Mouse (Mus musculus) R1 (cell line): Measurements from ENCODE around the gene Plekhg1.
A peak's percentile ranks its signal among the peaks of the same experiment; 100 is the strongest.

ENCODE experiments used
- DNase-seq: peaks from one replicate; pipeline ENCODE4 v3.0.0-alpha.2; 2018; ENCODE audit warnings: low read depth, low spot score

The Plekhg1 gene

DNA sequence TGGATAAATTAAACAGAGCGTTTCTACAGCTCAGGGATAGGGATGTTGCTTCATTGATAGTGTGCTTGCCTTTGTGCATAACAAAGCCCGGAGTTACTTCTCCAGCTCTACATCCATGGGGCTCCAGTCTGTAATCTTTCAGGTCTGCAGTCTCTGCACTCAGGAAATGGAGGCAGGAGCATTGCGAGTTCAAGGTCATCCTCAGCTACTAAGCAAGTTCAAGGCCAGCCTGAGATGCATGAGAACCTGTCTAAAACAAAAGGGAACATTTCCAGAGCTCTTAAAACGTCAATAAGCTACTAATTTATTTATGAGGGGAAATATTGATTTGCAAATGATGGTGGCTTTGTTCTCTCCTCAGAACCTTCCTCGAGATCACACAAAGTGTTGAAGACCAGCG, 209.1 kb downstream of the Plekhg1 start:
- peak; percentile 91 for DNase-seq

DNA sequence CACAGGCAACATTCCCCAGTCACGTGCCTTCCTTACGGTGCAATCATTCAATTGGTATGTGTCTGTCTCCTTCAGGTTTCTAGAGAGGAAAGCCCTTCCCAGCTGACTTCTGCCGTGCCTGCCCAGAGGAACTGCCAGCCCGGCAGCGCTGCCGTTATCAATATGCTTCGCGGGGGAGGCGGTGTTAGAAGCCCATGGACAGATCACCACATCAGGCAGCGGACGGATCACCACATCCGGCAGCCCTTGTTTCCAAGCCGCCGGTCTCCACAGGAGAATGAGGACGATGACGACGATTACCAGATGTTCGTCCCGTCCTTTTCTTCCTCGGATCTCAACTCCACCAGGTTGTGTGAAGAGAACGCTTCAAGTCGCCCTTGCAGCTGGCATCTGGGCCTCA, 216.3 kb downstream of the Plekhg1 start:
- DNase-seq, result peak; percentile 38

DNA sequence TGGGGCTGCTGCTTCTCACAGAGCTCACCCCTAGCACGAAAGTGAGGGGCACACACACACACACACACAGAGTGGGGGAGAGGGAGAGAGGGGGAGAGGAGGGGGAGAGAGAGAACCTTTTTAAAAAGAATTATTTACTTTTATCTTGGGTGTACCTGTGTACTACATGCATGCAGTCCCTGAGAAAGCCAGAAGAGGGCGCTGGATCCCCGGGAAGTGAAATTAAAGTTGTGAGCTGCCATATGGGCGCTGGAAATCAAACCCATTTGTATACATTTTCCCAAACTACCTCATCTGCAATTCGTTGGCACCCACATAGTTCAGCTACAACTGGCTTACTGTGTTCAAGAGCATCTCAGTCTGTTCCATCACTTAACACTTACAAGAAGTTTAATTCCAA, 218.4 kb downstream of the Plekhg1 start:
- peak; percentile 72 for DNase-seq

DNA sequence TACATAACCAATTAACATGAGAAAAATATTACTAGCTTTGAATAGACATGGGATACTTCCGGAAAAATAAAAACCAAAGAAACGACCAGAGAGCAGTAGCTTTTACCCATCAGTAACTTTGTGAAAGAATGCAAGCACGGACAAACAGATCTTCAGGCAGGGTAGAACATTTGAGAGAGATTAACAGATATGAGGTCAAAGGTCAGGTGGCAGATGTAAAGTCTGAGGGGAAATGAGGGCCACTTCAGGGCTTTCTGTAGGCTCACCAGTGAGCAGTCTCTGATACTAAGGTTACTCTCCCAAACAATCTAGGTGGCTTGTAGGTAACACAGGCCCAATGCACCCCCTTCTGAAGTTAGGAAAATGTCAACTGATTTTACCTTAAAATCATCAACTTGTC, 228.9 kb downstream of the Plekhg1 start:
- DNase-seq, result no peak

DNA sequence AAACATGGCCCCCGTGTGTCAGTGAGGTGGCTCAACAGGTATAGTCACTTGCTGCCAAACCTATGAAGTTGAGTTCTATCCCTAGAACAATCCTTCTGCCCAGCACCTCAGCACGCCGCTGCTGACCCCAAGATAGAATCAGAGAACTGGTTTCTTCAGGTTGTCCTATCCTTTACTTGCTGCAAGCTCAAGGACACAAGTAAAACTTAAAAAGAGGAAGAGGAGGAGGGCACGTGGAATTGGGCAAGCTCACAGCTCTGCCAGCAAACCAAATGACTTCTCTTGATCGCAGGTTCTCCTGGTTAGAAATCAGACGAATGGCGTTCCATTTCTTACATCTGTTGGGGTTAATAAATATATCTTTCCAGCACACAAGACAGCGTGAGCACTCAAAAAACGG, 232.1 kb downstream of the Plekhg1 start:
- DNase-seq, result no peak

DNA sequence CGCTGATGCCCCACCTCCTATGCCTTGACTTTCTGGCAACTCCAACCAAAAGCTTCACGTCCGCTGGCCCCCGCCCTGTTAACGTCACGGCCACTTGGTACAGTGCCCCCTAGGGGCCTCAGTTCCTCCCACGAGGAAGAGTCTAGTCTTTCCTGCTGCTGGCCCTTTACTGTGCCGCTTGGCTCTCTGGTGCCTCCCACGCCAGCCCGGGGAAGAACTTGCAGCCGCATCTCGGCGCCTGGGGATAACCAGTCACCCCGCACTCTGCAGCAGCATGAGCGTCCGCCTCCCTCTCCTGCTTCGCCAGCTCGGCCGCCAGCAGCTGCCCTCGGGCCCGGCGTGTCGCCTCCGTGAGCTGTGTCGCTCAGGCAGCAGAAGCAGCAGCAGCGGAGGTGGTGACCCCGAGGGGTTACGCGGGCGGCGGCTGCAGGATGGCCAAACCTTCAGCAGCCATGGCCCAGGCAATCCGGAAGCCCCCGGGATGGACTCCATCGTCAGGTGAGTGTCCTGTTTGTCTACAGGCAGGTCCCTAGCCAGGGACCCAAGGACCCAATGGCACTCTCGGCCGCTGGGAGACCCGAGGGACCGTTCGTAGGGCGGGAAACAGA, 232.9 kb downstream of the Plekhg1 start, which contains the start of gene Mthfd1l:
TSS of gene Mthfd1l (plus strand) at position 138 of the 608 bp plus-strand sequence.
- peak; percentile 94 for DNase-seq

DNA sequence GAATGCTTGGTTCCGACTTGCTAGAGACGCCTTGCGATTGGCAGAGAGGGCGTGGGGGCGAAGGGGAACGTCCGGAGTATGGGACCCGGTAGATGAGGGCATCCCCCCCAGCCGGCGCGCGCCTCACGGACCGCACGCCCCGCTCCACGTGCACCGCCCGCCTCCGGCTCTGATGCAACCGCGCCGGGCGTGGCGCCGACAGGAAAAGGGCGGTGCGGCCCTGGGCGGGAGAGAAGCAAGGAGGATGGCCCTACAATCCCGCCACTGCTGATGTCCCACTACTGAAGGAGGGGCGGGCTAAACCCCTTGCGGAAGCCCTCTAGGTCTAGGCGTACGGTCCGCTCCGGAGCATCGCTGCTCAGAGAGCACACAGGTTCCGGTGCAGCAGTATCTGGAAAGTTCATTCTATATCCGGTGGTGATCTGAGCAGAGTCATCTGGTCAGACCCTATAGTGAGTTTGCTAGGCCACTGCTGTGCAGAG, 233.5 kb downstream of the Plekhg1 start:
- DNase-seq, result peak; percentile 94

DNA sequence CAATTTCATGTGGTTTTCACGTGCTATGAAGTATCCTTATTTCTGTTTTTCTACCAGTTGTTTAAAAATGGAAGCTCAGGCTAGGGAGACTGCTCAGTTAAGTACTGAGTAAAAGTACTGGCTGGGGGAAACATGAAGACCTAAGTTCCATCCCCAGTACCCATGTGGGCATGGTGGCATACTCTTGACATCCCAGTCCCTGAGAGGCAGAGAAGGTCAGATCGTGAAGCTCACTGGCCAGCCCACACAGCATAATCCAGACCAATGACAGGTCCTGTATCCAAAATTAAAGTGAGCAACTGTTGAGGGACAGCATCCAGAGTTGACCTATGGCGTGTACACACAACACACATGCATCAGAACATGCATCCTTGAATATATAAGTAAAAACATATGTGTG, 234.2 kb downstream of the Plekhg1 start:
- no peak for DNase-seq

DNA sequence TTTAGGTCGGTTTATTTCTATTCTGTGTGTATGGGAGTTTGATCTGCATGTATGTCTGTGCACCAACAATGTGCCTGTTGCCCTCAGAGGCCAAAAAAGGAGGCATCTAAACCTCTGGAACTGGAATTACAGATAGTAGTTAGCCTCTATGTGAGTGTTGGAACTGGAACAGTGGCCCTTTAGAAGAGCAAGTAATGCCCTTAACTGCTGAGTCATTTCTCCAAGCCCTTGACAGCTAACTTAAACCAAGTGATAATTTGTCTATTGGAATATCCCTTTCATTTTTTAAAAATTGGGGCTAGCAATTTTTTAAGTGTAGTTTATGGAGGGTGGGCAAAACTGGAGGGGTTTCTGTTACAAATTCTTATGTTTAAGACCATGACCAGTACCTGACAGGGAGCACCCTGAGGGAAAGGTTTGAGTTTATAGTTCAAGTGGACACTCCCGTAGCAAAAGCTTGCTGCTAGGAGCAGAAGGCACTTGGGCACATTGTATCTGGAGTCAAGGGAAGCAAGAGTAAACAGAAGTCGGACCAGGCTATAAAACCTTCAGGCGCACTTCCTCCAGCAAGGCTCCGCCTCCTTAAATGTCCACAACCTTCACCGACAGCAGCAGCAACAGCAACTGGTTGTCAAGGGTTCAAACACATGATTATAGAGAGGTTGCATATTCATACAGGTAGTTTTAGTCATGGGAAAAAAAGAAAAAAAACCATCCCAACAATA, 235.9 kb downstream of the Plekhg1 start:
- DNase-seq, result peak; percentile 36

DNA sequence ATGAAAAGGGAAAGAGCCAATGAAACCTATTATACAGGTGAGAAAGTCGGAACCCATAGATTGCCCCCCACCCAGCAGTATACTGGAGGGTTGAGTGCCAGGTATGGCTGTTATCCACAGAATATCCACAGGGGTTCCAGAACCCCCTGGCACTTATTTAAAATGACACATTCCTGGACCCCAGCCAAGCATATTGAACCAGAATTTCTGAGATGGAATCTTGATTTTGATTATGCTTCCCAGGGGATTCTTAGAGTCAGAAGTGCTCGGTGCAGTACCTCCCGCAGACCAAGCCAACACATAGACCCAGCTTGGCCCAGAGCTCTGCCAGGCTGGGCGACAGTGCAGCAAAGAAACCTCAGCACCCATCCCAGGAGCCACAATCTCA, 236.5 kb downstream of the Plekhg1 start:
- DNase-seq, result no peak

DNA sequence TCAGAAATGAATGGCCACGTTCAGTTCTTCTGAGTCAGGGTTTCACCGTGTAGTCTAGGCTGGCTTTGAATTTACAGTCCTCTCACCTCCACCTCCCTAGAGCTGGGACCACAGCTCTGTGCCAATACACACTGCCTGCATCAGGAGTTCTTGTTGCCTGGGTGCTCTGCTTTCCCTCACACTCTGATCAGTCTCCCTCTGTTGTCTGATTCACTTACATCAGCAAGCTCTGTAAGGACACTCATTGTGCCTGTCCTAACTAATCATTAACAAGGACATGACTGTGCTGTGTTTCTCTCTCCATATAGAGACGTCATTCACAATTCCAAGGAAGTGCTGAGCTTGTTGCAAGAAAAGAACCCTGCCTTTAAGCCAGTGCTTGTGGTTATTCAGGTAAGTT, 238.2 kb downstream of the Plekhg1 start:
- DNase-seq, result no peak

DNA sequence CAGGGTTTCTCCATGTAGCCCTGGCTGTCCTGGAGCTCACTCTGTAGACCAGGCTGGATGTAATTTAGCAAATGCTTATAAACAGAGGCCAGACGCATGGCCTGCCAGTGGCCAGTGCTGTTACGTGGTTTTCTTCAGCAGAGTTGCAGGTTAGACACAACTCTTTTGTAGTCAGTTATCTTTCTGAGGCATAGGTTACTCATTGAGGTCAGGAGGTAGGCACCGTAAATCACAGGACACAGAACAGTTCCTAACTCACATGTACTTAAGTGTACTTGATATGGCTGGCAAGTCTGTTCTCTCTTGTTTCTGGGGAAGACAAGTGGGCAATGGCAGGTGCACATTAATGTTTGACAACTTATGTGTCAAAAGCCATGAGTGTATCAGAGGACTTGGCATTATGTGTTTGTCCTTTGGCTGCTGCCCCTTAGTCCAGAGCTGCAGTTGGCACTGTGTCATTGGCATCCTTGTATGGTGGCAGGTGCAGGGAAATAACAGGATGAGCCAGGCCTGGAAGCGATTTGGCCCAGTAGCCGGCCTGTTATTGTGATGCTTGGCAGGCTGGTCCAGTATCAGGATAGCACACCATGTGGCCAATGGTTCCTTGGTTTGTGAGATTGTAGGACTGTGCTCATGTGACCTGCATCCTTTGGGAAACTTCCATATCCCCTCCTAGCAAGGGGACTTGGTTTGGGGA, 238.8 kb downstream of the Plekhg1 start:
- no peak for DNase-seq

DNA sequence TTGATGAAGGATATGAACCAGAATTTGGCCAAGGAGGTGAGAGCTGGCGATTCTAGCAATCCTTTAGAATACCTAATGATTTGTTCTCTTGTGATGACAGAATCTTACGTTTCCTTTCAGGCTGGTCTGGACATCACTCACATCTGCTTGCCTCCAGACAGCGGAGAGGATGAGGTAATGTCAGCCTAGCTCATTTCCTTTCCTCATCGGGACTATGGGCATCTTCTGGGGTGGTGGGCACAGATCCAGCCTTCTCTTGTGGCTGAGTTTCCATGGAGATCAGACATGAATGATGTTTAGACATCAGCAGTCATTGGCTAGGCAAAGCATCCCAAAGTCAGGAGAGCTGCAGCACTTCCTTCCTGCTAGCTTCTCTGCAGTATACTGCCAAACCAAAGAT, 240.1 kb downstream of the Plekhg1 start:
- no peak for DNase-seq

DNA sequence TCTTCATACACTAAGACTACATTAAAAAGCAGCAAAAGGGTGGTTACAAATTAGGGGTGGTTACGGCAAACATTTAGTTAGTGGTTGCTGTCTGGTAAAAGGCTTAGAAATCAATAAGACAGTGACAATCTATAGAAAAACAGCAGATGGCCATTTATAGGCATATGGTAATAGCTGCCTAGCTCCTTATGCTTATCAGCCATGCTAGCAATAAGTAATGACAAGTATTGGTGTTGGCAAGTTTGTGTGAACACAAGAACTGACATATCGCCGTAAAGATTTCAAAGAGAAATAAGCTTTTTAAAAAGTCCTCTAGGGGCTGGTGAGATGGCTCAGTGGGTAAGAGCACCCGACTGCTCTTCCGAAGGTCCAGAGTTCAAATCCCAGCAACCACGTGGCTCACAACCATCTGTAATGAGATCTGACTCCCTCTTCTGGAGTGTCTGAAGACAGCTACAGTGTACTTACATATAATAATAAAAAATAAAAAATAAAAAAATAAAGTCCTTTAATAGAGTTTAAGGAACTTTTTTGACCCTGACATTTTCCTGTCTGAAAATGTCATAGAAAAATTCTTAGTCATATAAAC, 250.2 kb downstream of the Plekhg1 start:
- DNase-seq, result no peak

DNA sequence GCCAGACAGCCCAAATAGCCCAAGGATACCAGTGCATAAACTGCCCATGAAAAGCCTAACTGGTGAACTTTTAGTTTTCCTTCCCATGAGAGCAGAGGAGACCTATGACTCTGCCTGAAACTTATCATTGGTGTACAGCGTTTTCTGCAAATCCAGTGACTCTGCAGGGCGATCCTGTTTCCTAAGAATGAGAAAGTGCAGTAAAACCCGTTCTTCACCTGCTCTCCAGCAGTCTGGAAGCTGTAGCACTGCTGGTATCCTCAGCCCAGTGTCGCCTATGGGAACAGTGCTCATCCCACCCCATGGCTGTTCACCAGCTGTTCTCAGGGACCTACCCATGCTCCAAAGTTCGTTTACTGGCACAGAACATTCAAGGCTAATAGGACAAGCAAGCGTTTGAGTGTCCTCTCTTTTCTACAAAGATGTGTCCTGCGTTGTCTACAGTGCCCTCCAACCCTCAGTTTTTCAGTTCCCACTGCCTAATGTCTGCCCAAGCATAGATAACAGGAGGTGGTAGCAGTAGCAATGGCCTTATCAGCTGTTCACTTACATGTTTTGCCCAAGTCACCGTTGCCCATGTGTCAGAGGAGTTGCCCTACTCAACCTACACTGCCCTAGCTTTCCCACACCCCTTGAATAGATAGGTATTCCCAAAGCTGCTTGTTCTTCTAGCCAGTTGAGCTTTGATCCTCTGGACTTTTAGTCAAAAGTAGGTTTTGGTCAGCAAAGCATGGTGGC, 253.4 kb downstream of the Plekhg1 start:
- no peak for DNase-seq

DNA sequence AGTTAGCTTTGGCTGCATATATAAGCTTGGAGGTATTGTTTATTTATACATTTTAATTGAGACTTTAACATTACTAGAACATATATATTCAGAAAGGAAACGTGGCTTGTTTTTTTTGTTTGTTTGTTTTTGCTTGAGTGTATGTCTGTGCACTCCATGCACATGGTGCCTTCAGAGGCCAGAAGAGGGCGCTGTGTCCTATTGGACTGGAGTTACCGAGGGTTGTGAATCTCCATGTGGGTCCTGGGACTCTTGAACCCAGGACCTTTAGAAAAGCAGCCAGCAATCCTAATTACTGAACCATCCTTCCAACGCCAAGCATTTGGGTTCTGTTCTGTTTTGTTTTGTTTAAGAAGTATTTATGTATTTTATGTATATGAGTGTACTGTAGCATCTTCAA, 255.1 kb downstream of the Plekhg1 start:
- DNase-seq, result peak; percentile 72

DNA sequence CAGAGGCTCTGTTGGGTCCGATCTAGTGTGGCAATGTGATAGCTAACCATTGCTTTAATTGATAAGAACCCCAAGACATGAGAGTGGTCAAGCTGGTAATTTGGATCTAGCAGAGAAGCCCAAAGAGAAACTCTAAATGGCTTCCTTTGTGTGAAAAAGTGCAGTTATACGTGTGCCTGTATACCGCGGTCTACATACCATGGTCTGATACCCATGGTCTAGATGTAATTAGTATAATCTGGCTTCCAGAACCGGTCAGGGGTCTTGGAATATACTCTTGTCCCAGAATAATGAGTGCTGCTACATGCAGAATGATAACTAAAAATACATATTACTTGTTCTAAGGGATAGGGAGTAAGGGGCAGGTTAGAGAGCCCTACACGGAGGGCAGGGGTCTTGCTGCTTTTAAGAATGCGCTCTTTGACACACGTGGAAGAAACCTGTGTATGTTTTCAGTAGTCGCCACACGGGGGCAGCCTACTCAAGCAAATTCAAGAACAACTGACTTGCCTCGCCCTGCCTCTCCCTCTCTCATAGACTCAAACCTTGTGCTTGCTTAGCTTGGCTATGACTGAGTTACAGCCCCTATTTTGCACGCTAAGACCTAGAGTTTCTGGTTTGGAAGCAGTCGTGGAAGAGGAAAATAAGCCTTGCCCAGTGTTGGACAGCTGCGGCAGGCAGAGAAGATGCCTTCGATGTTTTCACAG, 256.2 kb downstream of the Plekhg1 start:
- DNase-seq, result peak; percentile 92

DNA sequence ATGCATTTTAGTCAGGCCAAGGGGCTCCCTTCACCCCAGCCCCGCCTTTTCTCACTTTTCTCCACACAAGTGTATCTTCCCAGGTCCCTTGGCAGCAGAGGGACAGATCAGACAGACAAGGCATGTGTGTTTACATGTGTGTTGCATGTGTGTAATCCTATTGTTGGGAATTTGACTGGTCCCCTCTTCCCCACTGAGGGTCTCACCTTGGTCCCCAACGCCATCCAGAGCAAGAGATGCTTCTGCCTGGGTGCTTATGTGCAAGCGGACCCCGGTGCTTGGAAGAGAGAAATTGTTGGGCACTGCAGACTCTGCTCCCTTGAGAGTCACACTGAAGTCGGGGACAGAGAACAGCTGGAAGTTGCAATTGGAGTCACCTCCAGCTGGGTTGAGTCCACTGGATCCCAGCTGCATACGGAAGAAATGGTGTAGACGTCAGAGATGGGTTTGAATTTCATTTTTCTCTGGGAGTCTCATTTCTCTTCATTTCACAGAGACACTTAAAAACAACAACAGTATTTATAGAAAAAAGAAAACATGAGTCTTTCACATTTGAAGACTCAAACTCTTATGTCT, 257.8 kb downstream of the Plekhg1 start:
- DNase-seq, result no peak

DNA sequence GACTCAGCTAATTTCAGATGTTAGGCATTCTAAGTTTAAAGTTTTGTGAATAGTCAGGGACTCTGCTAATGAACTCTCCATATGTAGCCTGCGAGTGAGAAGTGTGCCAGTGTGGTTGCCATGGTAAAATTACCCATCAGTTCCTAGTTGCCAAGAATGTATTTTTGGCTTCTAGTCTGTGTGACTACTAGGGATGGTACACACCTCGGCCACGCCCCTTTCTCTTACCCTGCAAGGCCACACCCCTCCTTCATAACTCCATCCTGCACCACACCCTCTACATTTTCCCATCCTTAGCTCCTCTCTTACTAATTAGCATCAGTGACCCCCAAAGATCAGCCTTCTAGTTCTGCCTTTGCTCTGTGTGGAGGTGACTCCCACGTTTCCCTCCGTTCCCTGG, 262.5 kb downstream of the Plekhg1 start:
- peak; percentile 36 for DNase-seq

DNA sequence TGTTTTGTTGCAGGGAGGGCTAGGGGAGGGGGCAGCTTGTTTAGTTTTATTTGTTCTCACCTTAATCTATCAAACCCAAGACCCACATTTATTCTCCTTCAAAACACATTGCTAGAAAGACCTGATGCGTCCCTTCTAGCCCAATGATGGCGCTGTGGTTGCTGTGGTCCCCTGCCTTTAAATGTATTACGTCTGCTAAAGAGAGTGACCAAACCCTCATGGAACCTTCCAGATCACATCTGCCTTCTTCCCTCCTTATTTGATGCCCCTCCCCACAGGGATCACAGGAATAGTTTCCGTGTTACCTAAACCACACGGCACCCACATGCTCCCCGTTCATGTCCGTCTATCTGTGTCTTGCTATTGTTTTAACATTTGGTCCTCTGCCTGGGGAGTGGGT, 265.0 kb downstream of the Plekhg1 start:
- no peak for DNase-seq
